Mouse (Mus musculus) spleen, postnatal 10 days (tissue): ENCODE measurements at regions not wholly inside any gene's neighbourhood (a gene's known extent, or its start where the extent isn't known, plus 50 kb on each side); places are given as distances from the start of the nearest gene placed in this dataset.

Source experiments
- DNase-seq, 2 experiments: peaks; one replicate each; pipeline ENCODE4 v3.0.0; 2021 to 2022; ENCODE audit warnings: low spot score in 2 of 2

GRCm38 (mm10) chr2:45859901-45860331 is 742.7 kb upstream of the Zeb2 start:
- no peak for DNase-seq

GRCm38 (mm10) chr2:45859445-45859844 is 742.2 kb upstream of the Zeb2 start:
- DNase-seq = no peak

- no peak for DNase-seq
Measured at GRCm38 (mm10) chr2:45850018-45850605, 732.9 kb upstream of the Zeb2 start.

GRCm38 (mm10) chr2:45840389-45840788 is 723.2 kb upstream of the Zeb2 start:
- DNase-seq = no peak

- DNase-seq = no peak
Measured at GRCm38 (mm10) chr2:45836546-45837221, 719.5 kb upstream of the Zeb2 start.

- DNase-seq = no peak
Measured at GRCm38 (mm10) chr2:45817945-45818719, 700.9 kb upstream of the Zeb2 start.

GRCm38 (mm10) chr2:45814741-45815140 is 697.5 kb upstream of the Zeb2 start:
- no peak for DNase-seq

- DNase-seq = no peak
Measured at GRCm38 (mm10) chr2:45805329-45805728, 688.1 kb upstream of the Zeb2 start.

- no peak for DNase-seq
Measured at GRCm38 (mm10) chr2:45800131-45800530, 682.9 kb upstream of the Zeb2 start.

- no peak for DNase-seq
Measured at GRCm38 (mm10) chr2:45793561-45793960, 676.4 kb upstream of the Zeb2 start.

GRCm38 (mm10) chr2:45789739-45790138 is 672.5 kb upstream of the Zeb2 start:
- DNase-seq = no peak

- DNase-seq = no peak
Measured at GRCm38 (mm10) chr2:45787732-45788390, 670.7 kb upstream of the Zeb2 start.

GRCm38 (mm10) chr2:45786787-45787186 is 669.6 kb upstream of the Zeb2 start:
- DNase-seq = no peak

- DNase-seq = no peak
Measured at GRCm38 (mm10) chr2:45785684-45786083, 668.5 kb upstream of the Zeb2 start.

GRCm38 (mm10) chr2:45783634-45784412 is 666.6 kb upstream of the Zeb2 start:
- no peak for DNase-seq

GRCm38 (mm10) chr2:45777466-45777865 is 660.3 kb upstream of the Zeb2 start:
- DNase-seq = no peak

- DNase-seq = no peak
Measured at GRCm38 (mm10) chr2:45776485-45777135, 659.4 kb upstream of the Zeb2 start.

GRCm38 (mm10) chr2:45775691-45776090 is 658.5 kb upstream of the Zeb2 start:
- DNase-seq = no peak

- DNase-seq = no peak
Measured at GRCm38 (mm10) chr2:45774416-45774815, 657.2 kb upstream of the Zeb2 start.

GRCm38 (mm10) chr2:45757176-45757575 is 640.0 kb upstream of the Zeb2 start:
- DNase-seq = no peak

- no peak for DNase-seq
Measured at GRCm38 (mm10) chr2:45756395-45756794, 639.2 kb upstream of the Zeb2 start.
